Mouse (Mus musculus): ENCODE data around the gene Bbip1.
"Not testable (repeated sequence)": the region's sequence is repeated elsewhere in the genome, so short reads cannot be mapped to it uniquely, and the experiment has no call there.

Bbip1 gene

GRCm38 (mm10) chr19:53943802-53944785 is at the start of gene Bbip1, which contains the start of gene Shoc2:
Gene Bbip1, minus strand, starts transcription at chr19:53944627.
Gene Shoc2, plus strand, starts transcription at chr19:53944306.
- peak; percentile 91 for DNase-seq (ENCODE audit: low spot score)

- DNase-seq (ENCODE audit: low spot score): no peak
Observed at GRCm38 (mm10) chr19:53993860-53994259, 49.4 kb upstream of the Bbip1 start.

GRCm38 (mm10) chr19:53990538-53990937 is 46.1 kb upstream of the Bbip1 start:
- DNase-seq (ENCODE audit: low spot score): no peak

- DNase-seq (ENCODE audit: low spot score): no peak
Observed at GRCm38 (mm10) chr19:53984628-53985027, 40.2 kb upstream of the Bbip1 start.

- DNase-seq (ENCODE audit: low spot score): no peak
Observed at GRCm38 (mm10) chr19:53983336-53983735, 38.9 kb upstream of the Bbip1 start.

- DNase-seq (ENCODE audit: low spot score): no peak
Observed at GRCm38 (mm10) chr19:53982041-53982440, 37.6 kb upstream of the Bbip1 start.

- no peak for DNase-seq (ENCODE audit: low spot score)
Observed at GRCm38 (mm10) chr19:53973656-53974055, 29.2 kb upstream of the Bbip1 start.

GRCm38 (mm10) chr19:53971938-53972337 is 27.5 kb upstream of the Bbip1 start:
- no peak for DNase-seq (ENCODE audit: low spot score)

GRCm38 (mm10) chr19:53969226-53969625 is 24.8 kb upstream of the Bbip1 start:
- DNase-seq (ENCODE audit: low spot score): no peak

GRCm38 (mm10) chr19:53964910-53965633 is 20.6 kb upstream of the Bbip1 start:
- no peak for DNase-seq (ENCODE audit: low spot score)

GRCm38 (mm10) chr19:53964347-53964746 is 19.9 kb upstream of the Bbip1 start:
- DNase-seq (ENCODE audit: low spot score): not testable (repeated sequence)

GRCm38 (mm10) chr19:53962511-53962910 is 18.1 kb upstream of the Bbip1 start:
- no peak for DNase-seq (ENCODE audit: low spot score)

- no peak for DNase-seq (ENCODE audit: low spot score)
Observed at GRCm38 (mm10) chr19:53957513-53957912, 13.1 kb upstream of the Bbip1 start.

- peak; percentile 23 for DNase-seq (ENCODE audit: low spot score)
Observed at GRCm38 (mm10) chr19:53945171-53946042, 980 bp upstream of the Bbip1 start.

GRCm38 (mm10) chr19:53944786-53945169 is 351 bp upstream of the Bbip1 start:
- no peak for DNase-seq (ENCODE audit: low spot score)

- DNase-seq (ENCODE audit: low spot score): no peak
Observed at GRCm38 (mm10) chr19:53942342-53942741, 2.1 kb downstream of the Bbip1 start.

GRCm38 (mm10) chr19:53941139-53941538 is 3.3 kb downstream of the Bbip1 start:
- DNase-seq (ENCODE audit: low spot score): no peak

GRCm38 (mm10) chr19:53939467-53939866 is 5.0 kb downstream of the Bbip1 start:
- DNase-seq (ENCODE audit: low spot score): no peak

GRCm38 (mm10) chr19:53934046-53934445 is 10.4 kb downstream of the Bbip1 start:
- DNase-seq (ENCODE audit: low spot score): no peak

- DNase-seq (ENCODE audit: low spot score): no peak
Observed at GRCm38 (mm10) chr19:53933050-53933449, 11.4 kb downstream of the Bbip1 start.

- DNase-seq (ENCODE audit: low spot score): no peak
Observed at GRCm38 (mm10) chr19:53929218-53929617, 15.2 kb downstream of the Bbip1 start.

GRCm38 (mm10) chr19:53926705-53927104 is 17.7 kb downstream of the Bbip1 start:
- DNase-seq (ENCODE audit: low spot score): no peak
